Mouse (Mus musculus): ENCODE data around the gene Ahcyl1.
"Not testable (repeated sequence)": the region's sequence is repeated elsewhere in the genome, so short reads cannot be mapped to it uniquely, and the experiment has no call there.

Gene Ahcyl1

GRCm38 (mm10) chr3:107695948-107696881, at the start of gene Ahcyl1:
TSS of gene Ahcyl1 (minus strand) at chr3:107696560.
- in situ Hi-C loops (cut with MboI, MseI), result loop anchor here (5.0 kb wide), 1 partner anchor 166 kb away; no protein-coding TSS in a partner anchor

- in situ Hi-C loops (cut with MboI, MseI), result no loop called here
Observed at GRCm38 (mm10) chr3:107746026-107746425, 49.7 kb upstream of the Ahcyl1 start.

- in situ Hi-C loops (cut with MboI, MseI), result no loop called here
Observed at GRCm38 (mm10) chr3:107743650-107744049, 47.3 kb upstream of the Ahcyl1 start.

GRCm38 (mm10) chr3:107743107-107743506, 46.7 kb upstream of the Ahcyl1 start:
- in situ Hi-C loops (cut with MboI, MseI), result no loop called here

- in situ Hi-C loops (cut with MboI, MseI), result no loop called here
Observed at GRCm38 (mm10) chr3:107742071-107742710, 45.8 kb upstream of the Ahcyl1 start.

- in situ Hi-C loops (cut with MboI, MseI), result no loop called here
Observed at GRCm38 (mm10) chr3:107741387-107741786, 45.0 kb upstream of the Ahcyl1 start.

- in situ Hi-C loops (cut with MboI, MseI), result no loop called here
Observed at GRCm38 (mm10) chr3:107740578-107741207, 44.3 kb upstream of the Ahcyl1 start.

- in situ Hi-C loops (cut with MboI, MseI), result no loop called here
Observed at GRCm38 (mm10) chr3:107739966-107740365, 43.6 kb upstream of the Ahcyl1 start.

- in situ Hi-C loops (cut with MboI, MseI), result no loop called here
Observed at GRCm38 (mm10) chr3:107739456-107739855, 43.1 kb upstream of the Ahcyl1 start.

- in situ Hi-C loops (cut with MboI, MseI), result no loop called here
Observed at GRCm38 (mm10) chr3:107738620-107739019, 42.3 kb upstream of the Ahcyl1 start.

GRCm38 (mm10) chr3:107737609-107738190, 41.3 kb upstream of the Ahcyl1 start:
- in situ Hi-C loops (cut with MboI, MseI), result no loop called here

GRCm38 (mm10) chr3:107735620-107736019, 39.3 kb upstream of the Ahcyl1 start:
- in situ Hi-C loops (cut with MboI, MseI), result not testable (repeated sequence)

- in situ Hi-C loops (cut with MboI, MseI), result no loop called here
Observed at GRCm38 (mm10) chr3:107733329-107733728, 37.0 kb upstream of the Ahcyl1 start.

- in situ Hi-C loops (cut with MboI, MseI), result no loop called here
Observed at GRCm38 (mm10) chr3:107730236-107730635, 33.9 kb upstream of the Ahcyl1 start.

- in situ Hi-C loops (cut with MboI, MseI), result no loop called here
Observed at GRCm38 (mm10) chr3:107728509-107728908, 32.1 kb upstream of the Ahcyl1 start.

GRCm38 (mm10) chr3:107715971-107716370, 19.6 kb upstream of the Ahcyl1 start:
- in situ Hi-C loops (cut with MboI, MseI), result no loop called here

GRCm38 (mm10) chr3:107714276-107714933, 18.0 kb upstream of the Ahcyl1 start:
- in situ Hi-C loops (cut with MboI, MseI), result no loop called here

GRCm38 (mm10) chr3:107712081-107712480, 15.7 kb upstream of the Ahcyl1 start:
- in situ Hi-C loops (cut with MboI, MseI), result no loop called here

GRCm38 (mm10) chr3:107709156-107709555, 12.8 kb upstream of the Ahcyl1 start:
- in situ Hi-C loops (cut with MboI, MseI), result no loop called here

GRCm38 (mm10) chr3:107707239-107707638, 10.9 kb upstream of the Ahcyl1 start:
- in situ Hi-C loops (cut with MboI, MseI), result no loop called here

GRCm38 (mm10) chr3:107706164-107706563, 9.8 kb upstream of the Ahcyl1 start:
- in situ Hi-C loops (cut with MboI, MseI), result no loop called here

Measured in regulatory T cell (primary cell).